Mouse (Mus musculus): ENCODE data around the gene Ift81. TPM values are rescaled to one million over a fixed set of nuclear protein-coding genes. Genes with fewer than 3 reads are reported as not detected.
A peak's percentile ranks its signal among the peaks of the same experiment; 100 is the strongest.

Ift81 gene
- polyA plus RNA-seq, 1 experiment from 2014 or later = 41.8 TPM

GRCm38 (mm10) chr5:122646050-122646449 lies 31.7 kb upstream of the Ift81 start:
- ATAC-seq (ENCODE audit: insufficient number of reproducible peaks, insufficient read depth, low FRiP score, low TSS enrichment, low read depth) = no peak
- Histone ChIP-seq H3K27ac (no peak overlapping the region), H3K27me3 (no peaks in the 10 kb centered on the region), H3K9me3 (peaks cover 3% of the 10 kb centered on the region; the same call in 1 of the 2 replicates), H3K36me3 (no peaks in the 10 kb centered on the region), H3K4me1 (replicated peaks) (peaks cover 3% of the 10 kb centered on the region; the same call in 1 of the 2 replicates), H3K4me2 (no peak overlapping the region), H3K4me3 (replicated peaks) (no peak overlapping the region), H3K9ac (replicated peaks) (no peak overlapping the region)
- WGBS = 86% methylated on average over 11 of the region's 11 CpGs

- H3K4me3 ChIP-seq (replicated peaks) = no peak overlapping the region
- peaks cover 3% of the 10 kb centered on the region; the same call in 1 of the 2 replicates for H3K4me1 ChIP-seq (replicated peaks)
- H3K27me3 ChIP-seq = no peaks in the 10 kb centered on the region
- WGBS = 81% methylated on average over 6 of the region's 6 CpGs
- H3K9me3 ChIP-seq = peaks cover 3% of the 10 kb centered on the region; the same call in 1 of the 2 replicates
- H3K36me3 ChIP-seq = no peaks in the 10 kb centered on the region
- no peak for ATAC-seq (ENCODE audit: insufficient number of reproducible peaks, insufficient read depth, low FRiP score, low TSS enrichment, low read depth)
- H3K9ac ChIP-seq (replicated peaks) = no peak overlapping the region
- no peak overlapping the region for H3K4me2 ChIP-seq
- H3K27ac ChIP-seq = no peak overlapping the region
These were observed 31.0 kb upstream of the Ift81 start for GRCm38 (mm10) chr5:122645290-122645689.

GRCm38 (mm10) chr5:122644111-122644607 lies 29.8 kb upstream of the Ift81 start:
- no peak overlapping the region for H3K4me2 ChIP-seq
- H3K27ac ChIP-seq = no peak overlapping the region; the same call in 1 of the 2 replicates
- H3K27me3 ChIP-seq = no peaks in the 10 kb centered on the region
- no peak overlapping the region for H3K9ac ChIP-seq (replicated peaks)
- H3K9me3 ChIP-seq = peaks cover 3% of the 10 kb centered on the region; the same call in 1 of the 2 replicates
- ATAC-seq (ENCODE audit: insufficient number of reproducible peaks, insufficient read depth, low FRiP score, low TSS enrichment, low read depth) = no peak
- no peaks in the 10 kb centered on the region for H3K36me3 ChIP-seq
- peaks cover 3% of the 10 kb centered on the region; the same call in 1 of the 2 replicates for H3K4me1 ChIP-seq (replicated peaks)
- H3K4me3 ChIP-seq (replicated peaks) = no peak overlapping the region
- WGBS = 79% methylated on average over 15 of the region's 15 CpGs

- no peak within 1 kb of the TSS for H3K4me3 ChIP-seq (replicated peaks)
- WGBS = 76% methylated on average over 12 of the region's 12 CpGs
- H3K36me3 ChIP-seq = no peaks in the 10 kb centered on the region
- peaks cover 3% of the 10 kb centered on the region; the same call in 1 of the 2 replicates for H3K9me3 ChIP-seq
- H3K9ac ChIP-seq (replicated peaks) = no peak within 1 kb of the TSS
- peaks cover 3% of the 10 kb centered on the region; the same call in 1 of the 2 replicates for H3K4me1 ChIP-seq (replicated peaks)
- ATAC-seq (ENCODE audit: insufficient number of reproducible peaks, insufficient read depth, low FRiP score, low TSS enrichment, low read depth) = no peak
- H3K27me3 ChIP-seq = no peaks in the 10 kb centered on the region
- no peak within 1 kb of the TSS; the same call in 1 of the 2 replicates for H3K27ac ChIP-seq
- no peak within 1 kb of the TSS for H3K4me2 ChIP-seq
These were observed 29.4 kb upstream of the Ift81 start, which contains the start of gene P2rx7 for GRCm38 (mm10) chr5:122643701-122644100. Gene P2rx7 (plus strand): TSS chr5:122643911.

- Histone ChIP-seq H3K9me3 (no peaks in the 10 kb centered on the region), H3K9ac (replicated peaks) (no peak overlapping the region), H3K36me3 (no peaks in the 10 kb centered on the region), H3K4me1 (replicated peaks) (no peaks in the 10 kb centered on the region), H3K27me3 (no peaks in the 10 kb centered on the region), H3K27ac (no peak overlapping the region), H3K4me3 (replicated peaks) (no peak overlapping the region), H3K4me2 (no peak overlapping the region)
- ATAC-seq (ENCODE audit: insufficient number of reproducible peaks, insufficient read depth, low FRiP score, low TSS enrichment, low read depth) = no peak
- WGBS = 86% methylated on average over 5 of the region's 5 CpGs
These were observed 25.7 kb upstream of the Ift81 start for GRCm38 (mm10) chr5:122639986-122640385.

- H3K27ac ChIP-seq = no peak overlapping the region
- H3K4me1 ChIP-seq (replicated peaks) = no peaks in the 10 kb centered on the region
- H3K9me3 ChIP-seq = no peaks in the 10 kb centered on the region
- H3K27me3 ChIP-seq = no peaks in the 10 kb centered on the region
- ATAC-seq (ENCODE audit: insufficient number of reproducible peaks, insufficient read depth, low FRiP score, low TSS enrichment, low read depth) = no peak
- no peak overlapping the region for H3K4me3 ChIP-seq (replicated peaks)
- no peak overlapping the region for H3K9ac ChIP-seq (replicated peaks)
- H3K36me3 ChIP-seq = no peaks in the 10 kb centered on the region
- H3K4me2 ChIP-seq = no peak overlapping the region
- 92% methylated on average over 4 of the region's 4 CpGs for WGBS
These were observed 25.2 kb upstream of the Ift81 start for GRCm38 (mm10) chr5:122639517-122639916.

GRCm38 (mm10) chr5:122638296-122638695 lies 24.0 kb upstream of the Ift81 start:
- Histone ChIP-seq H3K36me3 (no peaks in the 10 kb centered on the region), H3K9me3 (no peaks in the 10 kb centered on the region), H3K27me3 (no peaks in the 10 kb centered on the region), H3K9ac (replicated peaks) (no peak overlapping the region), H3K27ac (no peak overlapping the region), H3K4me1 (replicated peaks) (no peaks in the 10 kb centered on the region), H3K4me2 (no peak overlapping the region), H3K4me3 (replicated peaks) (no peak overlapping the region)
- WGBS = 80% methylated on average over 2 of the region's 2 CpGs
- no peak for ATAC-seq (ENCODE audit: insufficient number of reproducible peaks, insufficient read depth, low FRiP score, low TSS enrichment, low read depth)

GRCm38 (mm10) chr5:122636958-122637357 lies 22.6 kb upstream of the Ift81 start:
- H3K4me3 ChIP-seq (replicated peaks) = 0 out of 2 replicates have a peak overlapping the region, but pooled peaks have one; percentile 17
- H3K9me3 ChIP-seq = no peaks in the 10 kb centered on the region
- no peak for ATAC-seq (ENCODE audit: insufficient number of reproducible peaks, insufficient read depth, low FRiP score, low TSS enrichment, low read depth)
- 46% methylated on average over 16 of the region's 16 CpGs for WGBS
- H3K4me1 ChIP-seq (replicated peaks) = no peaks in the 10 kb centered on the region
- H3K27me3 ChIP-seq = no peaks in the 10 kb centered on the region
- no peak overlapping the region for H3K9ac ChIP-seq (replicated peaks)
- no peaks in the 10 kb centered on the region for H3K36me3 ChIP-seq
- H3K4me2 ChIP-seq = peak overlapping the region; percentile 39
- H3K27ac ChIP-seq = no peak overlapping the region

GRCm38 (mm10) chr5:122636308-122636707 lies 22.0 kb upstream of the Ift81 start:
- no peak overlapping the region for H3K27ac ChIP-seq
- no peak overlapping the region for H3K4me2 ChIP-seq
- H3K9me3 ChIP-seq = no peaks in the 10 kb centered on the region
- no peak overlapping the region for H3K9ac ChIP-seq (replicated peaks)
- no peaks in the 10 kb centered on the region for H3K36me3 ChIP-seq
- no peak for ATAC-seq (ENCODE audit: insufficient number of reproducible peaks, insufficient read depth, low FRiP score, low TSS enrichment, low read depth)
- no peaks in the 10 kb centered on the region for H3K27me3 ChIP-seq
- H3K4me1 ChIP-seq (replicated peaks) = no peaks in the 10 kb centered on the region
- no peak overlapping the region for H3K4me3 ChIP-seq (replicated peaks)
- 88% methylated on average over 9 of the region's 9 CpGs for WGBS

- WGBS = 81% methylated on average over 8 of the region's 8 CpGs
These were observed 20.9 kb upstream of the Ift81 start for GRCm38 (mm10) chr5:122635228-122635627.

GRCm38 (mm10) chr5:122627243-122627642 lies 12.9 kb upstream of the Ift81 start:
- 0 out of 2 replicates have a peak, but pooled peaks have one; percentile 63 for ATAC-seq (ENCODE audit: insufficient number of reproducible peaks, insufficient read depth, low FRiP score, low TSS enrichment, low read depth)
- no peak overlapping the region for H3K27ac ChIP-seq
- no peak overlapping the region for H3K9ac ChIP-seq (replicated peaks)
- no peaks in the 10 kb centered on the region for H3K9me3 ChIP-seq
- H3K36me3 ChIP-seq = no peaks in the 10 kb centered on the region
- 43% methylated on average over 2 of the region's 2 CpGs for WGBS
- peaks cover 2% of the 10 kb centered on the region for H3K4me1 ChIP-seq (replicated peaks)
- H3K4me2 ChIP-seq = no peak overlapping the region
- H3K4me3 ChIP-seq (replicated peaks) = no peak overlapping the region
- H3K27me3 ChIP-seq = no peaks in the 10 kb centered on the region

More at GRCm38 (mm10) chr5:122635228-122635627, 20.9 kb upstream of the Ift81 start:
- no peak overlapping the region for H3K27ac ChIP-seq
- no peak overlapping the region for H3K4me3 ChIP-seq (replicated peaks)
- no peak overlapping the region for H3K9ac ChIP-seq (replicated peaks)
- no peaks in the 10 kb centered on the region for H3K27me3 ChIP-seq
- no peaks in the 10 kb centered on the region for H3K9me3 ChIP-seq
- ATAC-seq (ENCODE audit: insufficient number of reproducible peaks, insufficient read depth, low FRiP score, low TSS enrichment, low read depth) = no peak
- H3K4me2 ChIP-seq = no peak overlapping the region
- H3K36me3 ChIP-seq = no peaks in the 10 kb centered on the region
- no peaks in the 10 kb centered on the region for H3K4me1 ChIP-seq (replicated peaks)

All from limb, embryonic 12.5 days (tissue).